Mouse (Mus musculus) testis, postnatal 14 days (tissue): ENCODE measurements around the gene Nkx2-1.
"Not testable (repeated sequence)": the region's sequence is repeated elsewhere in the genome, so short reads cannot be mapped to it uniquely, and the experiment has no call there.

ENCODE experiments used
- DNase-seq: peaks from one replicate; pipeline ENCODE4 v3.0.0; 2021; ENCODE audit warnings: low spot score

Nkx2-1 gene

DNA sequence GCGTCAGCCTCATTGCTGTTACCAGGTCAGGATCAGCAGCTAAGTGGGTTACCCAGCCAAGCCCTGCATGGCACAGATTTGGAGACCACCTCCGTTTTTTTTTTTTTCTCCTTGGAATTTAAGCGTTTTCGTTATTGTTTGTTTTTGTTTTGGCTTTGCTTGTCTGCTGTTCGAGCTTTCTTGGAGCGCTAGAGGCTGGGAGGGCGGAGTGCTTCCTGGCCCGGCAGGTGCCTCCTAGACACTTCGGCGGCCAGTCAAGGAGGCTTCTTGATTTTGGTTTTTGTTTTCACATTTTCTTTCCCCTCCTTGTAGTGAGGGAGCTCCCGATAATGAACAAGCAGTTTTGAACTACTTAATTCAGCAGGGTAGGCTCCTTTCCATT, at the start of gene Nkx2-1:
Gene Nkx2-1, minus strand, starts transcription at position 25 of the 382 bp plus-strand sequence.
- no peak for DNase-seq

- peak; percentile 56 for DNase-seq
These were observed 4.4 kb upstream of the Nkx2-1 start for GRCm38 (mm10) chr12:56541068-56541467.

DNA sequence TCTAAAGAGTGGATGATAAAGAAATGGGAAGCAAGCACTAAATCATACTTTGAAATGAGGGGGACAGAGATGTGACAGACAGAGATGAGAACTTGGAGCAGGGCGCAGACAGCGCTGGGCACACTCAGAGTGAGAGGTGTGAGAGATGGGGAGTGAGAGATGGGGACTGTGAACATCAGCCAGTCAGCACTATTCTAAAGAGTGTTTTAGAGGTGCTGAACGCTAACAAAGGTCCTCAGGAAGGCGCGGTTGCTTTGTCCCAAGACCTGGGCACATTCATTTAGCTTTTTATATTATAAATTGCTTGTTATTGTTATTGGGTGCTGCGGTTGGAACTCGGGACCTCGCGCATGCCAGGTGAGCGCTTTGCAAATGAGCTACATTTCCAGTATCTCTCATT, 3.9 kb upstream of the Nkx2-1 start:
- no peak for DNase-seq

DNA sequence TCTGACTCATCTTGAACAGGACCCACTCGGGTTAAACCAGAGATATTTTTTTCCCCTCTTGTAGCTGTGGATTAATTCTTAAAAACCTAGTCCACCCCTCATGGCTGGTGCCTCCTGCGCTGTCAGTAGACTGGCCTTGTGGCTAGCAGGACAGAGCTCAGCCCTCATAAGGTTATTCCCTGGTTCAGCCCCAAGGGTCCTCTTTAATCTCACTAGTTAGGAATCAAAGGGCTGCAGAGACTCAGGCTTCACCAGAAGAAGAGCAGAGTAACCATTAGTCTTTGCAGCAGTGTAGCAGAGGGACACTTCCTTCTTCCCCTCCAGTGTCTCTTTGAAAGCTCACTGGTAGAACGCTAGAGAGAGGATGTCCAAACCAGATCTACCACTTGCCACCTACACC, 1.9 kb upstream of the Nkx2-1 start:
- DNase-seq: no peak

DNA sequence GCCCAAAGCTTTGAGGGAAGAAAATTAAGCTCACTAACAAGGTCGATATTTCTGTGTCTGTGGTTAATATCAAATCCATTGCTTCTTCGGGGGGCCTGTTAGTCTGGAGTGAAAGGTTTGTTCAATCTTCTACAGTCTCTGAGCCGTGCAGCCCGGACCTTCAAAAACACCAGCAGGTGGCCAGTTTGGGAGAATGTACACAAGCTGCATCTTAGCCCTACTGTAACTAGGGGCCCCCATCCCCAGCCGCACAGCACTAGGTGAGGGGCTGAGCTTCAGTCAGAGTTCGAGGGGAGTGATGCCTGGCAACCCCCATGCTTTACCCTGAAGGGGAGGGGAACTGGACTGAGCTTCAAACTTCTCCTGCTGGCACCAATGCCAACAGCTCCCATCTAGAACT, 1.2 kb upstream of the Nkx2-1 start:
- no peak for DNase-seq

DNA sequence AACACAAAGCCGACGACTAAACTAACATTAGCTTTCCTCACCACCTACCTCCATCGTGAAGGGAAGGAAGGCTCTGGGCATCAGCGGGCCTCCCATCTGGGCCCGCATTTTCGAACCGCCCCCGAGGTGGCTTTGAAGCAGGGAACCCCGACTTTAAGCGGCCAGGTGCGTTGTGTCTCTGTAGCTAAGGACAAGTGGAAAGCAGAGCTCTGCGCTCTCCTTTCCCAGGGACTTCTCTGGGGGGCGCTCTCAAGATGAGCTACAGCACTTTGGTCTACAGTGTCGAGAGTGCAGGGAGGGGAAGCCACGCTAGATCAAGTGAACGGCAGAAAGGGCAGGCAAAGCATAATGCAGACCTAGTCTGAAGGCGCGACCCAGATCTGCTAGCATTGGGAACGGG, 634 bp upstream of the Nkx2-1 start:
- DNase-seq: no peak

DNA sequence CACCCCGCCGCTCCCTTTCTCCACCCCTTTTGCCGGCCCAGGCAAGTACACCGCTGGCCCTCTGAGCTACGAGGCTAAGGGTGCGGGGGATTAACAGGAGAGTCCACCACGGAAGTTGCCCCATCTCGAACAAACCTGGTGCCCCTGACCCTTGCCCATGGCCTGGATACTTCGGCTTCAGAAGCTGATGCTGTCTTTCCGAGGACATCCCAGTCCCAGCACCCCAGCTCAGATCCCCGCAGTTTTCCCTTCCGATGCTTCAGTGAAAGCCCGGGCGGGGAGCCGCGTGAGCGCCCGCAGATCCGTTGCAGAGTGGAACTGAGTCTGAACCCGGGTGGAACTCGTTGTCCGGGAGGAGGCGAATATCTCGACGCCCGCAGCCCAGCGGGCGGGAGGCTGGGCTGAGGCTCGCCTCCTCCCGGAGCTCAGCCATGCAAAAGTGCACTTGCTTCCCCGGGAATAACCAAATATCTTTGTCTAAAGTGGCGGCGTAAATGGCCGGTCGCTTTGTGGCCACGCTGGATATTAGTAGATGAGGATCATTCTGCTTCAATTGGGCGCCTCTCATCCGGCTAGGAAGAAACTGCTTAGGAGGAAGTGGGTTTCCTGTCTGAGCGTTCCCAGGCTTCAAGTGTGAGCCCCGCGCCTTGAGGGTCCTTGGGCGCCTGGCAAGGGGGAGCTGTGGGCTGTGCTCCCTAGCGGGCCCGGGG, 379 bp downstream of the Nkx2-1 start:
- DNase-seq: no peak

DNA sequence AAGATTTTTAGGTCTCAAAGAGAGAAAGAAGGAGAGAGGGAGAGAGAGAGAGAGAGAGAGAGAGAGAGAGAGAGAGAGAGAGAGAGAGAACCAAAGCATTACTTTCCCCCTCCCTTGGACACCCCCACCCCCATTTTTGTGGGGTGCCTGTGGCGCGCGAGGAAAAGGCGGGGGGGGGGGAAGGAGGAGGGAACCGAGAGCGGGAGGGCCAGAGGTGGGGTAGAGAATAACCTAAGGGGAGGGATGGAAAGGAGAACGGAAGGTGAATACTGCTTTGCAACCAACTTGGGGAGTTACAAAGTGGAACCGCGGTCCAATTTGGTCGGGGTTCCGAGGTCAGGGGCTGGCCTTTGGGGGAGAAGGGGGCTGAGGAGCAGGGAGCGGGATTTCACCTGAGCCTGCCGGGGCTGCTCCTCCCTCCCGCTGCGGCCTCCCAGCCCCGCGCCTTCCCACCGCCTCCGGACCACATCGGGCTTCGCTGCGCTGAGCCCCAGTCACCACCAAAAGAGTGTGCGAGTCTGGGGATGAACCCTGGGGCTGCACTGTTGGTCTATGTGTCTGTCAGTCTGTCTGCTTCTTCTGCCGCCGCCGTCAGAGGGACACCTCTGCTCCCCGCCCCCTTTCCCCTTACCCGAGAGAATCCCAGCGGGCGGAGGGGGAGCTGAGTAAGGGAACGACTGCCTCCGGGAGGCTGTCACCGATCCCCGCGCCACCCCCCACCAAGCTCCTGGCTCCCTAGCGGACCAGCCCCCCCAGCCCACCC, 1.1 kb downstream of the Nkx2-1 start:
- DNase-seq: no peak

DNA sequence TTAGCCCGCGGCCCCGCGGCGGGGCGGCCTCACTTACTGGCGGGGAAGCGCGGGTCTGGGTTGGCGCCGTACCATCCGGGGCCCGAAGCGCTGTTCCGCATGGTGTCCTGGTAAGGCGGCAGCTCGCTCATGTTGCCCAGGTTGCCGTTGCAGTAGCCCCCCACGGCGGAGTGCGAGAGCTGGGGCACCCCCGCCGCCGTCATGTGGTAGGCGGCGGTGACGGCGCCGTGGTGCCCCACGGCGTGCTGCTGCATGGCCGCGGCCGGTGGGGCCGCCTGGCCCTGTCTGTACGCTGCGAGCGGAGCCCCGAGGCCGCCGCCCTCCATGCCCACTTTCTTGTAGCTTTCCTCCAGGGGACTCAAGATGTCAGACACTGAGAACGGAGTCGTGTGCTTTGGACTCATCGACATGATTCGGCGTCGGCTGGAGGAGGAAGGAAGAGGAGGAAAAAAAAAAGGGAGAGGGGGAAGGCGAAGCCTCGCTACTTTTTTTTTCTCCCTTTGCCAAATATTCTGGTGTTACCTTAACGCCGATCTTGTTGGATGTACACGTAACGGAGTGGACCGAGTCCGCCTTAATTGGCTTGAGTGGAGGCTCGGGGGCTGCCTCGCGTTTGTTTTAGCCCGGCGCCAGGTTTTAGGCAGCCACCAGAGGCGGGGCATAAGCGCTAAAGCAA, 1.9 kb downstream of the Nkx2-1 start:
- no peak for DNase-seq

GRCm38 (mm10) chr12:56534311-56534650, 2.4 kb downstream of the Nkx2-1 start:
- DNase-seq: no peak

- no peak for DNase-seq
These were observed 3.0 kb downstream of the Nkx2-1 start for GRCm38 (mm10) chr12:56533501-56534310.

DNA sequence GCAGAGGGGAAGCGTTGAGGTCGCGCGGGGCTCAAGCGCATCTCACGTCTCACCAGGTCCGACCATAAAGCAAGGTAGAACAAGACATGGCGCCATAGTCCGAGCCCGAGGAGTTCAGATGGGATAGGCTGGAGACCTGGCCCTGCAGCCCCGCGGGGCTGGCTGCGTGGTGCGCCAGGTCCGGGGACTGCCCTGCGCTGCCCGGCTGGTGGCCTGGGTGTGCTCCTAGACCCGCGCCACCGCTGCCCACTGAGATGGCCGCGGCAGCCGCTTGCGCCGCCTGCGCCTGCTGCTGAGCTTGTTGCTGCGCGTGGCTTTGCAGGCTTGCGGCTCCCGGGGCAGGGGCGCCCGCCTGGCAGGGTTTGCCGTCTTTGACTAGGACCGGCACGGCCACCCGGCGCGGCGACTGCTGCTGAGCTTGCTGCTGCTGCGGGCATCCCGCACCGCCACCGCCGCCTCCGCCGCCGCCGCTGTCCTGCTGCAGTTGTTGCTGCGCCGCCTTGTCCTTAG, 3.7 kb downstream of the Nkx2-1 start:
- DNase-seq: no peak

GRCm38 (mm10) chr12:56532142-56532541, 4.6 kb downstream of the Nkx2-1 start:
- DNase-seq: no peak

DNA sequence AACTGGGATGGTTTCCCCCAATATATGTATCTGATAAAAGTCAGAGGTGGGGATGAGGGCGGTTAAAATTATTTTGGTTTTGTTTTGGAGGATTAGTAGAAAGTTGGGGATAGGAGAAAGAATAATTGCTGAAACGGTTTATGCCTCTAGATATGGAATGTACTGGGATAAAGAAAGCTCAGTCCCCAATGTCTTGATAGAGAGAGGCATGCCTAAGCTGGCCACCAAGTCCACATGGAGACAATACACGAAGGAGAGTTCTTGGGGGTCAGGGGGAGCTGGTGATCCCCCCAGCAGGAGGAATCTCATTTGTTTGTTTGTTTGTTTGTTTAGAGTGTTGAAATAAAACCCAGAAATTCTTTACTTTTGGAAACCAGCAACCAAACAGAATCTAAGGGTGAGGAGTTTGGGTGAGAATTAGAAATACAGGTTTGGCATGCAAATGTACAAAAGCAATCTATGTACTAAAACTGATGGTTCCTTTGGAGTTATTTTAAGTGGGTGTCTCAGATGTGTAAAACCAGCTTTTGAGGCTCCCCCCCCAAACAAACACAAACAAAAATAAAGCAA, 5.6 kb downstream of the Nkx2-1 start:
- no peak for DNase-seq

DNA sequence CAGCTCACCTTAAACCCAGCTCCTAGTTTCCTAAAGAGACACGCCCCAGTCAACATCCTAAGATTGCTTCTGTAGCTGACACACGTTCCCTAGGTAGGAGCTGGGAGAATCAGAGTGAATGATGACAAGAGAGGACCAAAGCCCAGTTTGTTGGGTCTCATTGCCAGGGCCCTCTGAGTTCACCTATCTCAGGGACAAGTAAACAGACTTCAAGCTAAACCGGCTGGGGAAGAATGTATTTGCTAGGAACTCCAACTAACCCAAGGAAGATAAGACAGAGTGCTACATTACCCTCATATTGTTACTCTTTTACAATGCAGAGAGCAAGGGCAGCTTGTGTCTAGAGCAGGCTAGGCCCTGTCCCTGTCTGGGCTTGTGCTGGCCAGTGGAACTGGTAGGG, 6.8 kb downstream of the Nkx2-1 start:
- no peak for DNase-seq

DNA sequence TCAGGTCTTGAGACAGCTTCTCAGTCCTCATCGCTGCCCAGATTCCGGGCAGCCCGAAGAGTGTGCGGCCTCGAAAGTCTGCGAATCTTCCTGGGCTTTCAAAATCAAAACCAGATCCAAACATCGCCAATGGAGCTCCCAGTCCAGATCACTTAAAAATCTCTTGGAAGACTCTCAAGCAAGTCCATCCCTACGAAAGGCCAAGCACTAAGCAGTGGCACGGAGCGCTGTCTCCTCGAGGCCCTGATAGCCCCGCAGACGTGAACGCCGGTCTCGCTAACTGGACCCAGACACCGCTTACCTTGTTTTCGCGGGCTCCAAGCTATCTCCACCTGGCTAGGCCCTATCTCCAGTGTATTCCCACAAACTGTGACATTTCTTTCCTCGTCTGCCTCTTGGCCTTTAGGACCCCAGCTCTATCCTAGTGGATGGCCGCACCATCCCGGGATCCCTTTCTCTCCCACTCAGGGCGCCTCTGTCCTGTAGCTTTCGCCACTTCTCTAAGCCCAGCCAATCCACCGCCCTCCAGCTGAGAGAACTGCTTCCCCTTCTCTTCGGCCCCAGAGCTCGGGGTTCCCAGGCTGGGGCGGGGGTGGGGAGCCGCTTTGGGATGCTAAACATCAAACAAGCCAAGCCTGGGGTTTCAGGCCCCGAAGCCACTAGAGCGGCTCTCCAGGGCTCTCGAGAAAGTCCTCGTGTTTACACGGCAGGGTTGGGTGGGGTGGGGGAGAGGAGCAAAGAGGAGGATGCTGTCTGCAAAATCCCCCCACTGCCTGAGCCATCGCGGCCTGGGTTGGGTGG, 7.6 kb downstream of the Nkx2-1 start:
- DNase-seq: no peak

GRCm38 (mm10) chr12:56528034-56528570, 8.6 kb downstream of the Nkx2-1 start:
- no peak for DNase-seq

GRCm38 (mm10) chr12:56527071-56527470, 9.6 kb downstream of the Nkx2-1 start:
- no peak for DNase-seq

- DNase-seq: not testable (repeated sequence)
These were observed 11.4 kb downstream of the Nkx2-1 start for GRCm38 (mm10) chr12:56525219-56525797.

GRCm38 (mm10) chr12:56524201-56524600, 12.5 kb downstream of the Nkx2-1 start:
- DNase-seq: no peak
